Mouse (Mus musculus) cerebellum, adult 2 months (tissue): ENCODE results near the gene Gjb2. TPM values are rescaled to one million over a fixed set of nuclear protein-coding genes. Genes with fewer than 3 reads are reported as not detected.
"Not testable (repeated sequence)": the region's sequence is repeated elsewhere in the genome, so short reads cannot be mapped to it uniquely, and the experiment has no call there.

Experiments
- DNase-seq, 2 experiments: peaks; one replicate each; pipeline ENCODE4 v3.0.0; 2021
- H3K27ac ChIP-seq: fragments of 200-500 bp; 2 replicates; pipeline ENCODE4 v1.5.1; 2012; ENCODE audit warnings: low read length, control low read depth, inconsistent platforms; ENCODE audit not compliant: insufficient read depth
- H3K27me3 ChIP-seq: fragments of 200-500 bp; 2 replicates; pipeline ENCODE4 v1.6.1; 2012; ENCODE audit warnings: inconsistent platforms, mild to moderate bottlenecking, low read length, moderate library complexity; ENCODE audit not compliant: control insufficient read depth, insufficient read depth
- H3K4me1 ChIP-seq: fragments of 200-500 bp; 2 replicates; pipeline ENCODE4 v1.6.1; 2011; ENCODE audit warnings: low read length; ENCODE audit not compliant: control insufficient read depth, insufficient read depth
- H3K4me3 ChIP-seq: fragments of 200-500 bp; replicated peaks from 2 replicates; pipeline ENCODE3; 2011; ENCODE audit warnings: mild to moderate bottlenecking, low read depth, low read length, control low read depth; ENCODE audit not compliant: insufficient read depth
- CTCF ChIP-seq: fragments of 200-500 bp; IDR thresholded peaks from 2 replicates; pipeline ENCODE4 v1.5.1; 2011; ENCODE audit warnings: low read depth, mild to moderate bottlenecking, control low read depth, low read length, moderate library complexity, borderline replicate concordance; ENCODE audit not compliant: insufficient read depth
- POLR2A ChIP-seq: fragments of 200-500 bp; IDR thresholded peaks from 2 replicates; pipeline ENCODE4 v1.6.1; 2011; ENCODE audit warnings: low read length, control low read depth, borderline replicate concordance; ENCODE audit not compliant: insufficient read depth
- WGBS: fragments of 180-500 bp; shearing (Covaris S2); methylation state at CpG from one replicate; pipeline ENCODE4 v1.1.7; 2018; 5-methylcytosine and 5-hydroxymethylcytosine counted together
- polyA plus RNA-seq: library from polyadenylated mRNA; depleted of rRNA; stranded (reverse); fragments of >200 nt; gene quantifications from 2 replicates; pipeline ENCODE4 v1.2.3, GENCODE M21; 2012

Gene Gjb2
- polyA plus RNA-seq, 1 experiment = 5.6 TPM

DNA sequence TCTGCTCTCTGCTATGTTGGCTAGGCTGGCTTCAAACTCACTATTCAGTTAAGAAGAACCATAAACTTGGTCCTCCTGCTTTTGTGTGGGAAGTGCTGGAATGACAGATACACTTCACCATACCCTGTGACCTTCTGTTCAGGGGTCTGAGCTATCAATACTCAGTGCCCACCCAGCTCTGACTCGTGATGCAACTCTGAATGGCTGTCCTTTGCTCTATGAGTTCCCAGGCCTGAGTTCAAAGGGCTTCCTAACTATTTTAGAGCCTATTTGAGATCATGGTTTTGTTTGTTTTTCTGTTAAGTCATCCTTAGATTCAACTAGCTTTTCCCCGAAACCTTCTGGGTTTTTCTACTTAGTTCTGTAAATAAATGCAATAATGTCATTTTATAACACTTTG is 14.5 kb downstream of the Gjb2 start:
- Histone ChIP-seq H3K27me3 (no peaks in the 10 kb centered on the region), H3K27ac (no peak overlapping the region), H3K4me3 (no peak overlapping the region), H3K4me1 (no peaks in the 10 kb centered on the region)
- no peak for DNase-seq
- TF ChIP-seq CTCF (no peak), POLR2A (no peak)
- 74% methylated on average over 2 of the region's 2 CpGs for WGBS

DNA sequence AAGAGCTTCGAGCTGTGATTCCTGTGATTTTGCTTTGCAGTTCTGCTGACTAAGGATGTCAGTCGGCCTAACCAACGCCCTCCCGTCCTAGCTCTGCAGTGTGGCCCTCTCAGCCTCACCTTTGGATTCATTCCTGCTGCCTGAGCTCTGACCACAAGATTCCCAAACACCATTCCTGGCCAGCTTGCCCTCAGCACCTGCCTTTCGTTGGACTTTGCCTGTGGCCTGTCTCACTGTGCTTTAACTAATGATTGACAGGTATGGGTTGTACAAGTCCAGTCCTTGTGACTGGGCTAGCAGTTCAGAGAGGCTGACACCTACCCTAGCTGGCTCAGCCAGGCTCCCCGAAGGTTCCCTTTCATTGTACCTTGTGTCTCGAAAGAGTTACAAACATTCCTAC is 15.4 kb downstream of the Gjb2 start:
- no peak overlapping the region for H3K27ac ChIP-seq
- WGBS = 86% methylated on average over 7 of the region's 7 CpGs
- DNase-seq = no peak
- H3K4me1 ChIP-seq = no peaks in the 10 kb centered on the region
- no peak overlapping the region for H3K4me3 ChIP-seq
- H3K27me3 ChIP-seq = no peaks in the 10 kb centered on the region
- no peak for TF ChIP-seq POLR2A
- TF ChIP-seq CTCF = no peak

DNA sequence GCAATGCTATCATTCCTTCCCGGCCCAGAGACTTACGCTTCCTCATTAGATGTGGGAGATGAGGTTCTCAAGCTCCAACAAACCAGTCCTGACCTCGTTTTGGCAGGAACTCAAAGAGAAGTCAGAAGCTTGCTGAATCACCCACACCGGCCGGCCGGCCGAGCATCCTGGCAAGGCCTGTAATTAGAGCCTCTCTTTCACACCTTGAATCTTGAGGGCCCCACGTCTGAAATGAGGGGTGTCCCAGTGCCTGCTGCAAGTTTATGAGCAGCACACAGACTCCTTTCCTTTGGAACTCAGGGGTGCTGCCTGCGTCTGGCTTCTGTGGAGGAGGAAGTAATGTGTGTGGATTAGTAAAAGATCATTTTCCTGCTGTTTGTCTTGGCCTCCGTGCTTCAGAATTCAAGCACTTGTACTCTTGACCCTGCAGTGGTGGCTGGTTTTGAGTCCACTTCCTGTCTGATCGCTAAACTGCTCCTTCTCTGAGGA is 20.3 kb downstream of the Gjb2 start:
- DNase-seq = no peak
- H3K27ac ChIP-seq = no peak overlapping the region
- H3K27me3 ChIP-seq = no peaks in the 10 kb centered on the region
- TF ChIP-seq CTCF = no peak
- H3K4me1 ChIP-seq = no peaks in the 10 kb centered on the region
- no peak overlapping the region for H3K4me3 ChIP-seq
- whole genome bisulfite sequencing = 56% methylated on average over 11 of the region's 11 CpGs

DNA sequence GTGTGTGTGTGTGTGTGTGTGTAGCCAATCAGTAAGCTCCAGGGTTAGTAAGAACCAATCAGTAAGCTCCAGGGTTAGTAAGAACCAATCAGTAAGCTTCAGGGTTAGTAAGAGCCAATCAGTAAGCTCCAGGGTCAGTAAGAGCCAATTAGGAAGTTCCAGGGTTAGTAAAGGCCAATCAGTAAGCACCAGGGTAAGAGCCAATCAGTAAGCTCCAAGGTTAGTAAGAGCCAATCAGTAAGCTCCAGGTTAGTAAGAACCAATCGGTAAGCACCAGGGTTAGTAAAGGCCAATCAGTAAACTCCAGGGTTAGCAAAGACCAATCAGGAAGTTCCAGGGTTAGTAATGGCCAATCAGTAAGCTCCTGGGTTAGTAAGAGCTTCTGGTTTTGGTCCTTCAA is 21.6 kb downstream of the Gjb2 start:
- no peak for TF ChIP-seq POLR2A
- TF ChIP-seq CTCF = no peak
- Histone ChIP-seq H3K27me3 (no peaks in the 10 kb centered on the region), H3K27ac (no peak overlapping the region), H3K4me3 (no peak overlapping the region), H3K4me1 (no peaks in the 10 kb centered on the region)
- DNase-seq = no peak
- WGBS = 97% methylated on average over 1 of the region's 1 CpGs

DNA sequence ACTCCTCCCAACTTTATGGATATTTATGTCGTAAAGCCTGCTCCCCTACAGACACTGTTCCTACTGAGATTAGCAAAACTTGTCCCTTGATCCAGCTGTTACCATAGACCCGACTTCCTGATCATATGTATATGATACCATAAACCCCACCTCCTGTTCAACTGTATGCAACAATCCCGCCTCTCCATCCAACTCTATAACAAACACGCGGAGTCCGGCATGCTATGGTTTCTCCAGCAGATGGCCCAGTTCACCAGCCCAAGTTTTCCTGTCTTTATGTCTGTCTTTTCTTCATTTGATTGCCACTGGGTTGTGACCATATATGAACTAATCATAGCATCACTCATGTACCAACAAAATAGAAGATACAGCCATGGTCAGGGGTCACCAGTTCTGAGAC is 29.0 kb downstream of the Gjb2 start:
- H3K4me3 ChIP-seq = no peak overlapping the region
- no peaks in the 10 kb centered on the region for H3K27me3 ChIP-seq
- H3K4me1 ChIP-seq = no peaks in the 10 kb centered on the region
- no peak for TF ChIP-seq POLR2A
- TF ChIP-seq CTCF = no peak
- WGBS = 81% methylated on average over 6 of the region's 6 CpGs
- no peak overlapping the region for H3K27ac ChIP-seq
- DNase-seq = no peak

DNA sequence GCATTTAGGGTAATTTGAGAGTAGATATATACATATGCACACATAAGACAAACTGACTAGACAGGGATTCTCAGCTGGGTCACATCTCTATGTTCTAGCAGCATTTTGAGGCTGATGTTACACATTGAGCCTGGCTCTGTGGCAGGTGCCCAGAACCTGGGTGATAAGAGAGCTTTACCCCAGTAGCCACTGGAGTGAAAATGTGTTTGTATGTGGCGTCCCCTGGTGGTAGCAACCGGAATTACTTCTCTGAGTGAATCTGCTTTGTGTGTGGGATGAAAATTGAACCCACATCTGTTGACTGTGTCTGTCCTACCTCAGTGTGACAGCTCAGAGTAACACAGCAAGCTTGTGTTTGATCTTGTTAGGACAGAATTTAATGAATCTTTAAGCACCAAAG is 34.6 kb downstream of the Gjb2 start:
- WGBS = 0% methylated on average over 2 of the region's 2 CpGs
- DNase-seq = peak; percentile 9 to 33
- H3K4me3 ChIP-seq, H3K27me3 ChIP-seq, H3K27ac ChIP-seq, H3K4me1 ChIP-seq: not testable (repeated sequence)
- TF ChIP-seq CTCF = peak; percentile 25; the same call in 1 of the 2 replicates

DNA sequence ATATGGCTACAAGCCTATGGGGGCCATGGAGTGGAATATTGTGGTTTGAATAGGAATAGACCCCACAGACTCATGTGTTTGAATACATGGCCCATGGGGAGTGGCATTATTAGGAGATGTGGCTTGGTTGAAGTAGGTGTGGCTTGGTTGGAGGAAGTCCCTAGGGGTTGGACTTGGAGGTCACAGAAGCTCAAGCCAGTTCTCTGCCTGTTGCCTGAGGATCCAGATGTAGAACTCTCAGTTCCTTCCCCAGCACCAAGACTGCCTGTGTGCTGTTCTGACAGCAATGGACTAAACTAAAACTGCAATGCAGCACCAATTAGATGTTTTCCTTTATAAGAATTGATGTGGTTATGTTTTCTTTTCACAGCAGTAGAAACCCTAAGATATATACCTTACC is 38.4 kb downstream of the Gjb2 start:
- TF ChIP-seq POLR2A (no peak), CTCF (no peak)
- no peak overlapping the region for H3K4me3 ChIP-seq

DNA sequence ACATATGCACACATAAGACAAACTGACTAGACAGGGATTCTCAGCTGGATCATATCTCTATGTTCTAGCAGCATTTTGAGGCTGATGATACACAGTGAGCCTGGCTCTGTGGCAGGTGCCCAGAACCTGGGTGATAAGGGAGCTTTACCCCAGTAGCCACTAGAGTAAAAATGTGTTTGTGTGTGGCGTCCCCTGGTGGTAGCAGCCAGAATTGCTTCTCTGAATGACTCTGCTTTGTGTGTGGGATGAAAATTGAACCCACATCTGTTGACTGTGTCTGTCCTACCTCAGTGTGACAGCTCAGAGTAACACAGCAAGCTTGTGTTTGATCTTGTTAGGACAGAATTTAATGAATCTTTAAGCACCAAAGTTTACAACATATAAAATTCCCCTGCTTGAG is 44.5 kb downstream of the Gjb2 start:
- peak; percentile 52 for TF ChIP-seq CTCF
- peak; percentile 13 to 53 for DNase-seq
- WGBS = 0% methylated on average over 1 of the region's 1 CpGs

More for the DNA sequence above, 38.4 kb downstream of the Gjb2 start:
- DNase-seq = no peak
- no peaks in the 10 kb centered on the region for H3K4me1 ChIP-seq
- no peak overlapping the region for H3K27ac ChIP-seq
- H3K27me3 ChIP-seq = no peaks in the 10 kb centered on the region

More for the DNA sequence above, 44.5 kb downstream of the Gjb2 start:
- H3K4me1 ChIP-seq, H3K27ac ChIP-seq, H3K4me3 ChIP-seq, H3K27me3 ChIP-seq: not testable (repeated sequence)
